Mouse (Mus musculus) CH12.LX (cell line): ENCODE results near the gene Itgal.
A peak's percentile ranks its signal among the peaks of the same experiment; 100 is the strongest.

ENCODE experiments used
- CTCF ChIP-seq, 2 experiments: IDR thresholded peaks in 1 of 2; conservative IDR thresholded peaks in 1 of 2; 2 replicates each; pipeline ENCODE4 v1.5.1; 2011 to 2012; ENCODE audit warnings: low read depth in 2 of 2, low read length in 2 of 2, improper control_type of control experiment in 1 of 2, inconsistent platforms in 1 of 2, mild to moderate bottlenecking in 1 of 2, moderate library complexity in 1 of 2
- E2F4 ChIP-seq: IDR thresholded peaks from 2 replicates; pipeline ENCODE4 v1.6.1; 2011; ENCODE audit warnings: low read depth, low read length, improper control_type of control experiment; ENCODE audit not compliant: insufficient replicate concordance
- GABPA ChIP-seq: IDR thresholded peaks from 2 replicates; pipeline ENCODE4 v1.6.1; 2012; ENCODE audit warnings: low read depth, low read length, improper control_type of control experiment, inconsistent platforms; ENCODE audit not compliant: insufficient replicate concordance
- HCFC1 ChIP-seq: IDR thresholded peaks from 2 replicates; pipeline ENCODE4 v1.6.1; 2012; ENCODE audit warnings: low read depth, mild to moderate bottlenecking, inconsistent platforms, low read length, improper control_type of control experiment
- MAX ChIP-seq: IDR thresholded peaks from 2 replicates; pipeline ENCODE4 v1.6.1; 2011; ENCODE audit warnings: low read length, improper control_type of control experiment
- NRF1 ChIP-seq: IDR thresholded peaks from 2 replicates; pipeline ENCODE4 v1.6.1; 2014; ENCODE audit warnings: low read depth, mild to moderate bottlenecking, inconsistent platforms, low read length, improper control_type of control experiment, moderate library complexity
- POLR2A ChIP-seq: IDR thresholded peaks from 2 replicates; pipeline ENCODE4 v1.6.1; 2011; ENCODE audit warnings: low read depth, mild to moderate bottlenecking, improper control_type of control experiment, low read length
- SMC3 ChIP-seq: IDR thresholded peaks from 2 replicates; pipeline ENCODE4 v1.6.1; 2011; ENCODE audit warnings: low read depth, low read length, improper control_type of control experiment
- TBP ChIP-seq: conservative IDR thresholded peaks from 2 replicates; pipeline ENCODE4 v1.6.1; 2011; ENCODE audit warnings: low read depth, low read length, improper control_type of control experiment
- UBTF ChIP-seq: IDR thresholded peaks from 2 replicates; pipeline ENCODE4 v1.6.1; 2012; ENCODE audit warnings: low read depth, mild to moderate bottlenecking, inconsistent platforms, low read length, improper control_type of control experiment, moderate library complexity
- USF1 ChIP-seq: IDR thresholded peaks from 2 replicates; pipeline ENCODE4 v1.6.1; 2014; ENCODE audit warnings: low read depth, mild to moderate bottlenecking, inconsistent platforms, low read length, improper control_type of control experiment
- ZC3H11A ChIP-seq: IDR thresholded peaks from 2 replicates; pipeline ENCODE4 v1.6.1; 2012; ENCODE audit warnings: low read depth, mild to moderate bottlenecking, inconsistent platforms, low read length, improper control_type of control experiment
- ZKSCAN1 ChIP-seq: IDR thresholded peaks from 2 replicates; pipeline ENCODE4 v1.6.1; 2012; ENCODE audit warnings: low read depth, inconsistent platforms, low read length, improper control_type of control experiment, borderline replicate concordance

DNA sequence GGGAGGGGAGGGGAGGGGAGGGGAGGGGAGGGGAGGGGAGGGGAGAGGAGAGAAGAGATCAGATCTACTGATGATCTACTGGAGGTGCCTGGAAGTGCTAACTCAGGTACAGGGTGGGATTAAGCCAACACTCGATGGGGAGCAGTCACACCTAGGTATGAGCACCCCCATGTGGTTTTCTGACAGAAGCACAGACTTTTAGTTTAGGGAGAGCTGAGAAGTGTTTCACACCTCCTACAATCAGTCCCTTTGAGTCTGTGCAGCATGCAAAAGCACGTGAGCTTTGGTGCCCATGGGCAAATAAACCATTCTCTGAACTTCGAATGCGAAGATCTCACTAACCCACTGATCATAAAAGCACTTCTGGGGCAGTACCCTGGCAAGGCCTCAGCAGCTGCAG, 46.3 kb downstream of the Itgal start:
- TF ChIP-seq POLR2A (no peak), MAX (no peak), UBTF (no peak), NRF1 (no peak), ZC3H11A (no peak), CTCF (conservative IDR thresholded peaks at IDR 0.05 in 1 of 2, IDR thresholded peaks at IDR 0.05 in 1 of 2; ENCODE audit: low read depth in 2 of 2, low read length in 2 of 2) (peak in 1 of 2 experiments; percentile 77; a peak in 2 of 4 replicates), USF1 (no peak), SMC3 (peak; percentile 49), GABPA (no peak), HCFC1 (no peak), ZKSCAN1 (no peak), TBP (no peak), E2F4 (no peak)
